Mouse (Mus musculus): ENCODE data around the gene Kcnj1. TPM values are rescaled to one million over a fixed set of nuclear protein-coding genes. Genes with fewer than 3 reads are reported as not detected.

The Kcnj1 gene
- not detected in 2 replicates for polyA plus RNA-seq (2014; fragmentation: Nextera tagmentation; extraction: Ambion mirVana)

DNA sequence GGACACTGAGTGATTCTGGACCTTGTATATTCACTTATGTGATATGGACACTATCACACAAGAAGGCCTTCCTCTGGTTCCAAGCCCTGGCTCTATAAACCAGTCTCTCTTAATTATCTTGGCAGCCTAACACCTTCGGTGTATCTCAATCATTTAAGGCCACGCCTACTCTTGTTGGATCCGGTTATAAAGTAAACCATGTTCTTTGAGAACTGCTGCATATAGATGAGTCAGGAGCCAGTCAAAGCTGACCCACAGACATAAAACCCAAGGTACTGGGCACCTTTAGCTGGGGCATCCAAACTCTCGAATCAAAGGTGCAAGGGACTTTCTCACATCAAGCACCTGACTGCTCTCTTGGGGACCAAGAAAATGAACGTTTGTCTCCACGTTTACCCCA is at the start of gene Kcnj1:
Gene Kcnj1 (plus strand): TSS at position 292 of the 400 bp plus-strand sequence.
- DNase-seq (ENCODE audit: low spot score) (no peak), ATAC-seq (no peak)
- Histone ChIP-seq H3K4me3 (ENCODE audit: low read depth, low read length) (no peak within 1 kb of the TSS), H3K4me1 (ENCODE audit: control insufficient read depth, insufficient read depth, low read length) (0 out of 2 replicates have a peak, but pooled peaks cover 5% of the 10 kb centered on the region), H3K27me3 (replicated peaks; ENCODE audit: control insufficient read depth, insufficient read depth, low read length) (no peaks in the 10 kb centered on the region), H3K4me2 (ENCODE audit: low read length) (no peak within 1 kb of the TSS), H3K36me3 (ENCODE audit: control insufficient read depth, insufficient read depth, low read length) (no peaks in the 10 kb centered on the region), H3K27ac (ENCODE audit: low read depth, low read length) (no peak within 1 kb of the TSS), H3K9ac (ENCODE audit: low read length) (no peak within 1 kb of the TSS), H3K9me3 (replicated peaks; ENCODE audit: control insufficient read depth, low read length) (no peaks in the 10 kb centered on the region)
- 93% methylated on average over 6 of the region's 6 CpGs for WGBS

DNA sequence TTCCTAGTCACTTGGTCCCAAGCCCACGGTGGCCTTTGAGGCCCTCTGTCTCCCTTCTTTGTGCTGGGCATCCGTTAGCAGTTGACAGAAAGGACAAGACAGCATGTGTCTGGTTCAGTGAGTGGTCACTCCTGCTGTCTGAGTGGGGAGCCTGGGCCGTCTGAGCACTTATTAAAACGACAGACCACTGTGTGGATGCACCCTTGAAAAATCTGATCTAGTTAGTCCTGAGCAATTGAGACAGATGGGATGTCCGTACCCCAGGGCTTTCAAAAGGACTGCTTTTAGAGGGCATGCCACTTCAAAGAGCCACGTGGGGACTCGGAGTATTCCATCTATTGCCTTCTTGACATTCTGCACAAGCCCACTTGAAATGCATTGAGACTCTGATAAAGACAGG is 48.7 kb upstream of the Kcnj1 start:
- no peak overlapping the region for H3K4me2 ChIP-seq (ENCODE audit: low read length)
- H3K4me1 ChIP-seq (ENCODE audit: control insufficient read depth, insufficient read depth, low read length) = no peaks in the 10 kb centered on the region
- H3K27me3 ChIP-seq (replicated peaks; ENCODE audit: control insufficient read depth, insufficient read depth, low read length) = no peaks in the 10 kb centered on the region
- no peaks in the 10 kb centered on the region for H3K36me3 ChIP-seq (ENCODE audit: control insufficient read depth, insufficient read depth, low read length)
- H3K27ac ChIP-seq (ENCODE audit: low read depth, low read length) = no peak overlapping the region
- WGBS = 72% methylated on average over 7 of the region's 7 CpGs
- no peak overlapping the region for H3K9ac ChIP-seq (ENCODE audit: low read length)
- ATAC-seq (no peak), DNase-seq (ENCODE audit: low spot score) (no peak)
- H3K9me3 ChIP-seq (replicated peaks; ENCODE audit: control insufficient read depth, low read length) = no peaks in the 10 kb centered on the region
- no peak overlapping the region for H3K4me3 ChIP-seq (ENCODE audit: low read depth, low read length)

- Histone ChIP-seq H3K27me3 (replicated peaks; ENCODE audit: control insufficient read depth, insufficient read depth, low read length) (no peaks in the 10 kb centered on the region), H3K9ac (ENCODE audit: low read length) (no peak overlapping the region), H3K4me1 (ENCODE audit: control insufficient read depth, insufficient read depth, low read length) (no peaks in the 10 kb centered on the region), H3K27ac (ENCODE audit: low read depth, low read length) (no peak overlapping the region), H3K4me2 (ENCODE audit: low read length) (no peak overlapping the region), H3K4me3 (ENCODE audit: low read depth, low read length) (no peak overlapping the region), H3K36me3 (ENCODE audit: control insufficient read depth, insufficient read depth, low read length) (no peaks in the 10 kb centered on the region), H3K9me3 (replicated peaks; ENCODE audit: control insufficient read depth, low read length) (no peaks in the 10 kb centered on the region)
- DNase-seq (ENCODE audit: low spot score) (no peak), ATAC-seq (no peak)
- 93% methylated on average over 4 of the region's 4 CpGs for WGBS
Measured at GRCm38 (mm10) chr9:32328777-32329176, 43.5 kb upstream of the Kcnj1 start.

DNA sequence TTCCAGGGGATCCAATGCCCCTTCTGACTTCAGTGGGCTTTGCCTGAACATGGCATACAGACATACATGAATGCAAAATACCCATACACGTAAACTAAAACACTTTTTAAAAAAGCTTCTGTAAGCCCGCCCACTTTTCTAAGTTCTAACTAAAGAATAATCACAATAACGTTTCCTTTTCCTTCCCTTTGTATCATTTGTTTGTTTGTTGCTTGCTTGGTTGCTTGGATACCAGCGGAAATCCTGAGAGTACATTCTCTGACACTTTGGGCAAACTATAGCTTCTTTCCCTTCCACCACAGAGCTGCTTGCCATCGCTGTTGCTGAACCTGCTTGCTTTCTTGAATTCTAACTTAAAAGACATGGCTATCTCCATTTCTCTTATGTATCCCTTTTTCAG is 41.1 kb upstream of the Kcnj1 start:
- Histone ChIP-seq H3K9me3 (replicated peaks; ENCODE audit: control insufficient read depth, low read length) (no peaks in the 10 kb centered on the region), H3K27me3 (replicated peaks; ENCODE audit: control insufficient read depth, insufficient read depth, low read length) (no peaks in the 10 kb centered on the region), H3K27ac (ENCODE audit: low read depth, low read length) (no peak overlapping the region), H3K36me3 (ENCODE audit: control insufficient read depth, insufficient read depth, low read length) (no peaks in the 10 kb centered on the region), H3K4me3 (ENCODE audit: low read depth, low read length) (no peak overlapping the region), H3K4me1 (ENCODE audit: control insufficient read depth, insufficient read depth, low read length) (no peaks in the 10 kb centered on the region), H3K9ac (ENCODE audit: low read length) (no peak overlapping the region), H3K4me2 (ENCODE audit: low read length) (no peak overlapping the region)
- 56% methylated on average over 5 of the region's 5 CpGs for WGBS
- ATAC-seq (no peak), DNase-seq (ENCODE audit: low spot score) (no peak)

- Histone ChIP-seq H3K36me3 (ENCODE audit: control insufficient read depth, insufficient read depth, low read length) (no peaks in the 10 kb centered on the region), H3K4me3 (ENCODE audit: low read depth, low read length) (no peak overlapping the region), H3K4me2 (ENCODE audit: low read length) (no peak overlapping the region), H3K4me1 (ENCODE audit: control insufficient read depth, insufficient read depth, low read length) (no peaks in the 10 kb centered on the region), H3K27me3 (replicated peaks; ENCODE audit: control insufficient read depth, insufficient read depth, low read length) (peaks cover 7% of the 10 kb centered on the region; the same call in 1 of the 2 replicates), H3K27ac (ENCODE audit: low read depth, low read length) (no peak overlapping the region), H3K9ac (ENCODE audit: low read length) (no peak overlapping the region), H3K9me3 (replicated peaks; ENCODE audit: control insufficient read depth, low read length) (no peaks in the 10 kb centered on the region)
- DNase-seq (ENCODE audit: low spot score) = no peak
- 87% methylated on average over 13 of the region's 13 CpGs for WGBS
- ATAC-seq = no peak
Measured at GRCm38 (mm10) chr9:32335389-32336150, 36.7 kb upstream of the Kcnj1 start.

DNA sequence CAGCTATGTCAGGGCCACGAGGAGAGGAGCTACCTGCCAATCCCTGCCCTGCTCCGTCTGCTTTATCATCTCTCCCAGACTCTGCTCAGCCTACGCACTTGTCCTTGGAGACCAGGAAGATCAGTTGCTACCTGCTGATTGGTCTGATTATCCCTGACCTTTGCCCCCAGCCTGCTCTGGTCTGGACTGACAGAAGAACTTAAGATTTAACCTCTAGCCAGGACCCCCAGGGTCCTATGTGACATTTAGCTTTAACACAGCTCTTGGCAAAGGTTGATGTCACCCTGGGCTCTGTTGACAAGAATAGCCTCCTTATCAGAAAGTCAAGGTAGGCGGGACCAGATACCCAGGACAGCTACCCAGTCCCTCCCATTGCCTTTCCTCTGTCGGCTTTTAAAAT is 31.5 kb upstream of the Kcnj1 start:
- H3K27me3 ChIP-seq (replicated peaks; ENCODE audit: control insufficient read depth, insufficient read depth, low read length) = peaks cover 51% of the 10 kb centered on the region
- H3K27ac ChIP-seq (ENCODE audit: low read depth, low read length) = no peak overlapping the region
- no peak for DNase-seq (ENCODE audit: low spot score)
- no peak overlapping the region for H3K4me2 ChIP-seq (ENCODE audit: low read length)
- H3K9ac ChIP-seq (ENCODE audit: low read length) = no peak overlapping the region
- 66% methylated on average over 5 of the region's 5 CpGs for WGBS
- H3K36me3 ChIP-seq (ENCODE audit: control insufficient read depth, insufficient read depth, low read length) = no peaks in the 10 kb centered on the region
- no peaks in the 10 kb centered on the region for H3K9me3 ChIP-seq (replicated peaks; ENCODE audit: control insufficient read depth, low read length)
- no peak overlapping the region for H3K4me3 ChIP-seq (ENCODE audit: low read depth, low read length)
- H3K4me1 ChIP-seq (ENCODE audit: control insufficient read depth, insufficient read depth, low read length) = no peaks in the 10 kb centered on the region
- ATAC-seq = no peak

GRCm38 (mm10) chr9:32342929-32343328 is 29.4 kb upstream of the Kcnj1 start:
- H3K36me3 ChIP-seq (ENCODE audit: control insufficient read depth, insufficient read depth, low read length) = no peaks in the 10 kb centered on the region
- 13% methylated on average over 8 of the region's 8 CpGs for WGBS
- no peak for DNase-seq (ENCODE audit: low spot score)
- ATAC-seq = no peak
- no peak overlapping the region for H3K27ac ChIP-seq (ENCODE audit: low read depth, low read length)
- no peaks in the 10 kb centered on the region for H3K4me1 ChIP-seq (ENCODE audit: control insufficient read depth, insufficient read depth, low read length)
- H3K9me3 ChIP-seq (replicated peaks; ENCODE audit: control insufficient read depth, low read length) = no peaks in the 10 kb centered on the region
- no peak overlapping the region for H3K4me3 ChIP-seq (ENCODE audit: low read depth, low read length)
- H3K27me3 ChIP-seq (replicated peaks; ENCODE audit: control insufficient read depth, insufficient read depth, low read length) = peaks cover 52% of the 10 kb centered on the region
- no peak overlapping the region for H3K4me2 ChIP-seq (ENCODE audit: low read length)
- no peak overlapping the region for H3K9ac ChIP-seq (ENCODE audit: low read length)

DNA sequence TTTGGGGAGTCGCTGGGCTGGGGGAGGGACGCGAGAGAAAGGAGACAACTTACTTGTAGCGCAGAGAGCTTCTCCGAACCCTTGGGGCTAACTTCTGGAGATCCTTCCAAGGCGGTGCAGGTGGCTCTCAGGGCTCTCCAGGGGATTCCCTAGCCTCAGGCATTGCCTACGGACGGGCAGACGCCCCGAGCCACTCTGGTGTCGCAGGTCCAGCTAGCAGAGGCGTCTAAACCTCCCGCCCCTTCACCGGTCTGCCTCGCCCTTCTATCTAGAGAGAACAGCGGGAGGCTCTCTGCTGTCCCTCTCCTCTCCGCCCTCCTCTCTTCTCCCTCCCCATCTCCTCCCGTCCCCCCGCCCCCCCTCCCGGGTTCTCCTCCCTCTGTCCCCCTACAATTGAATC is 28.2 kb upstream of the Kcnj1 start, which contains the start of gene Kcnj5:
Gene Kcnj5 (minus strand): TSS at position 300 of the 400 bp plus-strand sequence.
- DNase-seq (ENCODE audit: low spot score) (peak; percentile 11), ATAC-seq (no peak)
- Histone ChIP-seq H3K9ac (ENCODE audit: low read length) (peak within 1 kb of the TSS; percentile 3), H3K36me3 (ENCODE audit: control insufficient read depth, insufficient read depth, low read length) (no peaks in the 10 kb centered on the region), H3K4me3 (ENCODE audit: low read depth, low read length) (peak within 1 kb of the TSS; percentile 27), H3K27ac (ENCODE audit: low read depth, low read length) (no peak within 1 kb of the TSS), H3K27me3 (replicated peaks; ENCODE audit: control insufficient read depth, insufficient read depth, low read length) (peaks cover 52% of the 10 kb centered on the region), H3K4me2 (ENCODE audit: low read length) (peak within 1 kb of the TSS; percentile 40), H3K4me1 (ENCODE audit: control insufficient read depth, insufficient read depth, low read length) (no peaks in the 10 kb centered on the region), H3K9me3 (replicated peaks; ENCODE audit: control insufficient read depth, low read length) (no peaks in the 10 kb centered on the region)
- WGBS = under 1% methylated on average over 19 of the region's 20 CpGs

GRCm38 (mm10) chr9:32344489-32344888 is 27.8 kb upstream of the Kcnj1 start:
- ATAC-seq = peak; percentile 49
- Histone ChIP-seq H3K36me3 (ENCODE audit: control insufficient read depth, insufficient read depth, low read length) (no peaks in the 10 kb centered on the region), H3K4me2 (ENCODE audit: low read length) (peak overlapping the region; percentile 40), H3K4me3 (ENCODE audit: low read depth, low read length) (peak overlapping the region; percentile 27), H3K27ac (ENCODE audit: low read depth, low read length) (no peak overlapping the region), H3K9me3 (replicated peaks; ENCODE audit: control insufficient read depth, low read length) (no peaks in the 10 kb centered on the region), H3K27me3 (replicated peaks; ENCODE audit: control insufficient read depth, insufficient read depth, low read length) (peaks cover 52% of the 10 kb centered on the region), H3K4me1 (ENCODE audit: control insufficient read depth, insufficient read depth, low read length) (no peaks in the 10 kb centered on the region), H3K9ac (ENCODE audit: low read length) (peak overlapping the region; percentile 3)
- 2% methylated on average over 21 of the region's 21 CpGs for WGBS
- DNase-seq (ENCODE audit: low spot score) = no peak
